10 mouse cellular contexts compared by ENCODE assay signal in genomic region chr9:60234233-60235115, GRCm38 (mm10).
A peak's percentile ranks its signal among the peaks of the same experiment; 100 is the strongest.
DNase-seq lines count a peak whose midpoint lies in the region; ATAC-seq and TF ChIP-seq lines count a peak whose summit lies in the region.
"Had no signal": no experiment of that assay in that cellular context is flagged by ENCODE, and none has a peak within 500 bp of the region (broad histone marks: within the 10 kb centered on the region; RNA-seq: fewer than 3 reads in every experiment).

No protein-coding gene starts in this region.

- H3K4me1 ChIP-seq in hindbrain, embryonic 12.5 days: peaks cover 18% of the 10 kb centered on the region
- no peaks in the 10 kb centered on the region for H3K4me1 ChIP-seq in hindbrain, postnatal 0 days (ENCODE audit: insufficient read depth, low read length)
- peaks cover 47% of the 10 kb centered on the region for H3K4me1 ChIP-seq in embryonic facial prominence, embryonic 14.5 days (ENCODE audit: control insufficient read depth, insufficient read depth, low read length)
- H3K4me1 ChIP-seq in kidney, embryonic 15.5 days: peaks cover 54% of the 10 kb centered on the region
- peaks cover 46% of the 10 kb centered on the region for H3K4me1 ChIP-seq in neural tube, embryonic 13.5 days (replicated peaks)
- peaks cover 11% of the 10 kb centered on the region for H3K4me1 ChIP-seq in midbrain, embryonic 14.5 days (ENCODE audit: control insufficient read depth, insufficient read depth, low read length)

- H3K9me3 ChIP-seq in hindbrain, embryonic 12.5 days (replicated peaks): no peaks in the 10 kb centered on the region
- H3K9me3 ChIP-seq in hindbrain, postnatal 0 days (ENCODE audit: low read length): no peaks in the 10 kb centered on the region
- no peaks in the 10 kb centered on the region for H3K9me3 ChIP-seq in embryonic facial prominence, embryonic 14.5 days (ENCODE audit: control insufficient read depth, low read length)
- no peaks in the 10 kb centered on the region for H3K9me3 ChIP-seq in kidney, embryonic 15.5 days (replicated peaks)
- no peaks in the 10 kb centered on the region for H3K9me3 ChIP-seq in neural tube, embryonic 13.5 days
- H3K9me3 ChIP-seq in midbrain, embryonic 14.5 days (ENCODE audit: control insufficient read depth, low read length): no peaks in the 10 kb centered on the region

- no peak overlapping the region for H3K4me3 ChIP-seq in hindbrain, embryonic 12.5 days
- no peak overlapping the region for H3K4me3 ChIP-seq in hindbrain, postnatal 0 days (ENCODE audit: low read length)
- H3K4me3 ChIP-seq in embryonic facial prominence, embryonic 14.5 days (ENCODE audit: low read depth, low read length): no peak overlapping the region
- no peak overlapping the region for H3K4me3 ChIP-seq in kidney, embryonic 15.5 days (replicated peaks)
- no peak overlapping the region for H3K4me3 ChIP-seq in neural tube, embryonic 13.5 days
- H3K4me3 ChIP-seq in midbrain, embryonic 14.5 days (replicated peaks; ENCODE audit: low read depth, low read length): no peak overlapping the region
- H3K4me3 ChIP-seq: myocyte had no signal

- H3K36me3 ChIP-seq in hindbrain, embryonic 12.5 days: no peaks in the 10 kb centered on the region
- H3K36me3 ChIP-seq in hindbrain, postnatal 0 days (ENCODE audit: insufficient read depth, low read length): no peaks in the 10 kb centered on the region
- H3K36me3 ChIP-seq in embryonic facial prominence, embryonic 14.5 days (ENCODE audit: control insufficient read depth, insufficient read depth, low read length): no peaks in the 10 kb centered on the region
- H3K36me3 ChIP-seq in kidney, embryonic 15.5 days: no peaks in the 10 kb centered on the region
- H3K36me3 ChIP-seq in neural tube, embryonic 13.5 days: no peaks in the 10 kb centered on the region
- H3K36me3 ChIP-seq in midbrain, embryonic 14.5 days (ENCODE audit: control insufficient read depth, insufficient read depth, low read length): no peaks in the 10 kb centered on the region

- no peaks in the 10 kb centered on the region for H3K27me3 ChIP-seq in hindbrain, embryonic 12.5 days
- no peaks in the 10 kb centered on the region for H3K27me3 ChIP-seq in hindbrain, postnatal 0 days (ENCODE audit: insufficient read depth, low read length)
- no peaks in the 10 kb centered on the region for H3K27me3 ChIP-seq in embryonic facial prominence, embryonic 14.5 days (replicated peaks; ENCODE audit: control insufficient read depth, insufficient read depth, low read length)
- H3K27me3 ChIP-seq in kidney, embryonic 15.5 days: no peaks in the 10 kb centered on the region
- no peaks in the 10 kb centered on the region for H3K27me3 ChIP-seq in neural tube, embryonic 13.5 days
- no peaks in the 10 kb centered on the region for H3K27me3 ChIP-seq in midbrain, embryonic 14.5 days (ENCODE audit: control insufficient read depth, insufficient read depth, low read length)

- H3K4me2 ChIP-seq in hindbrain, embryonic 12.5 days (replicated peaks): no peak overlapping the region
- H3K4me2 ChIP-seq in hindbrain, postnatal 0 days (ENCODE audit: low read depth, low read length): no peak overlapping the region
- no peak overlapping the region for H3K4me2 ChIP-seq in embryonic facial prominence, embryonic 14.5 days (ENCODE audit: low read depth, low read length)
- no peak overlapping the region for H3K4me2 ChIP-seq in kidney, embryonic 15.5 days
- H3K4me2 ChIP-seq in neural tube, embryonic 13.5 days: no peak overlapping the region
- no peak overlapping the region for H3K4me2 ChIP-seq in midbrain, embryonic 14.5 days (ENCODE audit: low read length)

- WGBS in hindbrain, embryonic 12.5 days: 51% methylated on average over 8 of the region's 8 CpGs
- 50% methylated on average over 8 of the region's 8 CpGs for WGBS in hindbrain, postnatal 0 days
- 27% methylated on average over 8 of the region's 8 CpGs for WGBS in embryonic facial prominence, embryonic 14.5 days
- 18% methylated on average over 8 of the region's 8 CpGs for WGBS in kidney, embryonic 15.5 days
- WGBS in neural tube, embryonic 13.5 days: 26% methylated on average over 8 of the region's 8 CpGs
- WGBS in midbrain, embryonic 14.5 days: 62% methylated on average over 8 of the region's 8 CpGs

- ATAC-seq in hindbrain, embryonic 12.5 days (ENCODE audit: low FRiP score): no peak
- ATAC-seq in hindbrain, postnatal 0 days: no peak
- ATAC-seq in embryonic facial prominence, embryonic 14.5 days (ENCODE audit: low read depth): peak; percentile 93
- peak; percentile 92 for ATAC-seq in kidney, embryonic 15.5 days (replicated peaks; ENCODE audit: low FRiP score)
- 0 out of 2 replicates have a peak, but pooled peaks have one; percentile 63 for ATAC-seq in neural tube, embryonic 13.5 days (ENCODE audit: low read depth)
- ATAC-seq in midbrain, embryonic 14.5 days (ENCODE audit: low FRiP score, low TSS enrichment): no peak

- 0 out of 2 replicates have a peak overlapping the region, but pooled peaks have one; percentile 2 for H3K27ac ChIP-seq in hindbrain, embryonic 12.5 days
- H3K27ac ChIP-seq in hindbrain, postnatal 0 days: no peak overlapping the region
- peak overlapping the region; percentile 70 for H3K27ac ChIP-seq in embryonic facial prominence, embryonic 14.5 days (replicated peaks; ENCODE audit: low read depth, low read length)
- peak overlapping the region; percentile 90 for H3K27ac ChIP-seq in kidney, embryonic 15.5 days
- peak overlapping the region; percentile 49 for H3K27ac ChIP-seq in neural tube, embryonic 13.5 days (replicated peaks)
- no peak overlapping the region for H3K27ac ChIP-seq in midbrain, embryonic 14.5 days (replicated peaks; ENCODE audit: low read depth, low read length)

- no peak overlapping the region for H3K9ac ChIP-seq in hindbrain, embryonic 12.5 days
- no peak overlapping the region for H3K9ac ChIP-seq in hindbrain, postnatal 0 days (replicated peaks; ENCODE audit: low read length)
- H3K9ac ChIP-seq in embryonic facial prominence, embryonic 14.5 days (ENCODE audit: low read depth, low read length): no peak overlapping the region
- H3K9ac ChIP-seq in kidney, embryonic 15.5 days: no peak overlapping the region
- H3K9ac ChIP-seq in neural tube, embryonic 13.5 days: no peak overlapping the region
- no peak overlapping the region for H3K9ac ChIP-seq in midbrain, embryonic 14.5 days (replicated peaks; ENCODE audit: low read length)

- no peak for TF ChIP-seq CTCF in hindbrain, postnatal 0 days (IDR thresholded peaks at IDR 0.05; ENCODE audit: low read depth)

- no peak for DNase-seq in hindbrain, postnatal 0 days (ENCODE audit: low spot score)
- peak; percentile 89 for DNase-seq in embryonic facial prominence, embryonic 14.5 days (ENCODE audit: low spot score)
- DNase-seq in midbrain, embryonic 14.5 days: no peak
- DNase-seq in left cerebral cortex, postnatal 10 days (ENCODE audit: extremely low spot score in 1 of 2, low spot score in 2 of 2): no peak
- no peak for DNase-seq in adrenal gland, adult 2 months
- DNase-seq: adrenal gland, postnatal 10 days had no signal

- intact Hi-C loops in left cerebral cortex, postnatal 10 days (cut with DNase I): loop anchor here (5.0 kb wide), 1 partner anchor 272 kb away; the partner anchor contains the start of gene Nr2e3

Comparison
In these comparisons a context has a peak if more than half of its experiments do, and no peak if none do; other contexts are left out.
1. H3K27ac ChIP-seq: peak in hindbrain, embryonic 12.5 days (single experiment), embryonic facial prominence, embryonic 14.5 days (single experiment), kidney, embryonic 15.5 days (single experiment) and neural tube, embryonic 13.5 days (single experiment); none in hindbrain, postnatal 0 days (single experiment) and midbrain, embryonic 14.5 days (single experiment).
2. ATAC-seq: peak in embryonic facial prominence, embryonic 14.5 days (single experiment), kidney, embryonic 15.5 days (single experiment) and neural tube, embryonic 13.5 days (single experiment); none in hindbrain, embryonic 12.5 days (single experiment), hindbrain, postnatal 0 days (single experiment) and midbrain, embryonic 14.5 days (single experiment).